Mouse (Mus musculus): ENCODE results near the gene Pgam2. TPM values are rescaled to one million over a fixed set of nuclear protein-coding genes. Genes with fewer than 3 reads are reported as not detected.

The Pgam2 gene
- total and polyA plus RNA-seq, 3 experiments, result 0.58 to 1.8 TPM; not detected in 1

- TF ChIP-seq UBTF (IDR thresholded peaks at IDR 0.05; ENCODE audit: borderline replicate concordance, insufficient read depth, low read depth, low read length), result no peak
- no peak for TF ChIP-seq TBP (IDR thresholded peaks at IDR 0.05; ENCODE audit: low read depth, low read length)
- TF ChIP-seq NELFE (IDR thresholded peaks at IDR 0.05; ENCODE audit: low read depth, low read length), result no peak
- no peak for TF ChIP-seq MAFK (IDR thresholded peaks at IDR 0.05; ENCODE audit: borderline replicate concordance, low read depth, low read length)
- no peak for TF ChIP-seq MAX (IDR thresholded peaks at IDR 0.05; ENCODE audit: low read length)
- TF ChIP-seq KAT2A (conservative IDR thresholded peaks at IDR 0.05; ENCODE audit: low read depth, low read length), result no peak
- TF ChIP-seq CHD1 (IDR thresholded peaks at IDR 0.05; ENCODE audit: low read depth, low read length), result no peak
- TF ChIP-seq GABPA (IDR thresholded peaks at IDR 0.05; ENCODE audit: low read depth, low read length), result no peak
- TF ChIP-seq USF1 (IDR thresholded peaks at IDR 0.05; ENCODE audit: low read depth, low read length), result no peak
- TF ChIP-seq MXI1 (IDR thresholded peaks at IDR 0.05; ENCODE audit: low read depth, low read length), result no peak
- peak; percentile 58 for TF ChIP-seq TCF12 (IDR thresholded peaks at IDR 0.05; ENCODE audit: low read depth, low read length)
- no peak for TF ChIP-seq NRF1 (IDR thresholded peaks at IDR 0.05; ENCODE audit: insufficient read depth, low read depth, low read length, poor library complexity, severe bottlenecking)
- peak; percentile 48 for TF ChIP-seq SMC3 (IDR thresholded peaks at IDR 0.05; ENCODE audit: low read depth, low read length)
- no peak for TF ChIP-seq ZKSCAN1 (IDR thresholded peaks at IDR 0.05; ENCODE audit: low read depth, low read length)
- TF ChIP-seq ETS1 (IDR thresholded peaks at IDR 0.05; ENCODE audit: low read depth, low read length), result peak; percentile 68
These were observed 21.2 kb downstream of the Pgam2 start (continued) for GRCm38 (mm10) chr11:5782199-5782944.

DNA sequence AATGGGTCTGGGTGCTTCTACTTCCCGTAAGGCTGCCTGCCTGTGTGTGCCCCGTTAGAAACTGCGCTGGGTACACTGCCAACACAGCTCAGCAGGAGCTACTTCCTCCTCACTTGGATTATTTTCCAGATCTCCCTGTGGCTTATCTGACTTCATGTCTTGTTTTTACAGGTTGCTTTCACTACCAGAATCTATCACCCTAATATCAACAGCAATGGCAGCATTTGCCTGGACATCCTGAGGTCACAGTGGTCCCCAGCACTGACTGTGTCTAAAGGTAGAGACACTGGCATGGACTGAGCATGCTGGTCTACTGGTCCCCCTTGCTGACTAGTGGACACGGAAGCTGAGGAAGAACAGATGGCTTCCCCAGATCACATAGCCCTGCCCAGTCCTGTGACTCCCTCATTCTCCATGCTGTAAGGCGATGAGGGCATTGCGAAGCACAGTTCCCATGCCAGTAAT lies 23.5 kb downstream of the Pgam2 start:
- no peaks in the 10 kb centered on the region for H3K9me3 ChIP-seq (replicated peaks; ENCODE audit: insufficient read depth, low read length)
- no peaks in the 10 kb centered on the region for H3K27me3 ChIP-seq (ENCODE audit: control insufficient read depth in 1 of 2, insufficient read depth in 2 of 2, low read length in 2 of 2)
- no peak for DNase-seq (ENCODE audit: low read depth, low spot score)
- no peaks in the 10 kb centered on the region for H3K79me2 ChIP-seq (ENCODE audit: control insufficient read depth, insufficient read depth, low read length, poor library complexity)
- H3K9ac ChIP-seq (ENCODE audit: control insufficient read depth, low read depth, low read length, poor library complexity, severe bottlenecking), result no peak overlapping the region
- peak; percentile 7 to 31; a peak in 1 of 4 replicates for TF ChIP-seq EP300 (IDR thresholded peaks at IDR 0.05; ENCODE audit: low read depth in 1 of 2, low read length in 2 of 2)
- no peak for TF ChIP-seq TCF12 (IDR thresholded peaks at IDR 0.05; ENCODE audit: low read depth, low read length)
- H3K36me3 ChIP-seq (ENCODE audit: control insufficient read depth in 1 of 2, insufficient read depth in 2 of 2, low read length in 2 of 2), result peaks cover 0 to 5% of the 10 kb centered on the region in 2 experiments; a peak in 2 of 4 replicates
- peaks cover 0 to 8% of the 10 kb centered on the region in 2 experiments; a peak in 2 of 4 replicates for H3K4me1 ChIP-seq (ENCODE audit: control insufficient read depth in 1 of 2, insufficient read depth in 2 of 2, low read length in 2 of 2)
- no peak overlapping the region for H3K4me3 ChIP-seq (ENCODE audit: control insufficient read depth in 1 of 2, insufficient read depth in 1 of 2, low read depth in 2 of 2, low read length in 2 of 2)
- H3K27ac ChIP-seq (ENCODE audit: control insufficient read depth, low read depth, low read length), result no peak overlapping the region

DNA sequence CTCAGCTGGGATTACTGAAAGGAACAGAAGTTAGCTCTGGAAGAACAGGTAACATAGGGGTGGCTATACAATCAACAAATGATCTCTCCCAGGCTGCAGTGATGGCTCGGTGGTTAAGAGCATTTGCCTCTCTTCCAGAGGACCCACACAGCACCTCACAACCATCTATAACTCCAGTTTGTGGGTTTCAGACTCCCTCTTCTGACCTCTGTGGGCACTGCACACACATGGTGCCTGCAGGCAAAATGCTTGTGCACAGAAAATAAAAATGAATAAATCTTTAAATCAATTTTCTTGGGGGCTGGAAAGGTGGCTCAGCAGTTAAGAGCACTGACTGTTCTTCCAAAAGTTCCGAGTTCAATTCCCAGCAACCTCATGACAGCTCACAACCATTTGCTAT lies 25.1 kb downstream of the Pgam2 start:
- Histone ChIP-seq H3K36me3 (ENCODE audit: control insufficient read depth in 1 of 2, insufficient read depth in 2 of 2, low read length in 2 of 2) (peaks cover 0 to 5% of the 10 kb centered on the region in 2 experiments; a peak in 2 of 4 replicates), H3K27ac (ENCODE audit: control insufficient read depth, low read depth, low read length) (no peak overlapping the region), H3K27me3 (ENCODE audit: control insufficient read depth in 1 of 2, insufficient read depth in 2 of 2, low read length in 2 of 2) (no peaks in the 10 kb centered on the region), H3K4me3 (ENCODE audit: control insufficient read depth in 1 of 2, insufficient read depth in 1 of 2, low read depth in 2 of 2, low read length in 2 of 2) (no peak overlapping the region), H3K9me3 (replicated peaks; ENCODE audit: insufficient read depth, low read length) (no peaks in the 10 kb centered on the region), H3K4me1 (ENCODE audit: control insufficient read depth in 1 of 2, insufficient read depth in 2 of 2, low read length in 2 of 2) (peaks cover 0 to 8% of the 10 kb centered on the region in 2 experiments; a peak in 2 of 4 replicates), H3K9ac (ENCODE audit: control insufficient read depth, low read depth, low read length, poor library complexity, severe bottlenecking) (no peak overlapping the region), H3K79me2 (ENCODE audit: control insufficient read depth, insufficient read depth, low read length, poor library complexity) (no peaks in the 10 kb centered on the region)
- peak; percentile 63 for DNase-seq (ENCODE audit: low read depth, low spot score)
- no peak for TF ChIP-seq MYB (IDR thresholded peaks at IDR 0.05; ENCODE audit: low read depth, low read length)
- no peak for TF ChIP-seq MXI1 (IDR thresholded peaks at IDR 0.05; ENCODE audit: low read depth, low read length)
- TF ChIP-seq MAX (IDR thresholded peaks at IDR 0.05; ENCODE audit: low read length), result peak; percentile 35; the same call in 1 of the 2 replicates
- TF ChIP-seq SIN3A (IDR thresholded peaks at IDR 0.05; ENCODE audit: low read length), result 0 out of 2 replicates have a peak, but pooled peaks have one; percentile 17
- peak; percentile 42; the same call in 1 of the 2 replicates for TF ChIP-seq MYC (IDR thresholded peaks at IDR 0.05; ENCODE audit: low read depth, low read length)
- TF ChIP-seq ZC3H11A (IDR thresholded peaks at IDR 0.05; ENCODE audit: low read depth, low read length), result peak; percentile 67
- TF ChIP-seq SMC3 (IDR thresholded peaks at IDR 0.05; ENCODE audit: low read depth, low read length), result peak; percentile 80
- TF ChIP-seq CTCF (IDR thresholded peaks at IDR 0.05 in 2 of 3, conservative IDR thresholded peaks at IDR 0.05 in 1 of 3; ENCODE audit: control insufficient read depth in 1 of 3, insufficient read depth in 1 of 3, low read depth in 2 of 3, low read length in 3 of 3, poor library complexity in 1 of 3, severe bottlenecking in 1 of 3), result peak; percentile 56 to 87 (median 69)
- no peak for TF ChIP-seq CHD2 (IDR thresholded peaks at IDR 0.05; ENCODE audit: low read length)
- TF ChIP-seq RAD21 (IDR thresholded peaks at IDR 0.05; ENCODE audit: low read depth, low read length), result peak; percentile 89
- TF ChIP-seq BHLHE40 (IDR thresholded peaks at IDR 0.05; ENCODE audit: borderline replicate concordance, low read depth, low read length), result no peak
